Mouse (Mus musculus) MEL (cell line): ENCODE data around the gene Cd200r3. TPM values are rescaled to one million over a fixed set of nuclear protein-coding genes. Genes with fewer than 3 reads are reported as not detected.

Experiments
- DNase-seq: peaks from one replicate; pipeline ENCODE4 v3.0.0; 2011; ENCODE audit warnings: low read depth, low spot score
- H3K27ac ChIP-seq: 2 replicates; pipeline ENCODE4 v1.5.1; 2012; ENCODE audit warnings: low read depth, mild to moderate bottlenecking, control low read depth, low read length, moderate library complexity; ENCODE audit not compliant: control insufficient read depth
- H3K27me3 ChIP-seq, 2 experiments: fragments of 150-350 bp in 1 of 2; sonication (generic) in 1 of 2; 2 replicates each; pipeline ENCODE4 v1.6.1; 2012; ENCODE audit warnings: low read length in 2 of 2, mild to moderate bottlenecking in 2 of 2, improper control_type of control experiment in 1 of 2, moderate library complexity in 1 of 2; ENCODE audit not compliant: insufficient read depth in 2 of 2, control insufficient read depth in 1 of 2
- H3K36me3 ChIP-seq, 2 experiments: 2 replicates each; pipeline ENCODE4 v1.6.1; 2012 to 2014; ENCODE audit warnings: low read length in 2 of 2, improper control_type of control experiment in 1 of 2, inconsistent platforms in 1 of 2, mild to moderate bottlenecking in 1 of 2; ENCODE audit not compliant: insufficient read depth in 2 of 2, control insufficient read depth in 1 of 2
- H3K4me1 ChIP-seq, 2 experiments: fragments of 150-350 bp in 1 of 2; sonication (generic) in 1 of 2; 2 replicates each; pipeline ENCODE4 v1.6.1; 2012; ENCODE audit warnings: low read length in 2 of 2, improper control_type of control experiment in 1 of 2, mild to moderate bottlenecking in 1 of 2; ENCODE audit not compliant: insufficient read depth in 2 of 2, control insufficient read depth in 1 of 2
- H3K4me3 ChIP-seq, 2 experiments: fragments of 150-350 bp in 1 of 2; sonication (generic) in 1 of 2; 2 replicates each; pipeline ENCODE4 v1.5.1; 2012; ENCODE audit warnings: low read depth in 2 of 2, low read length in 2 of 2, mild to moderate bottlenecking in 2 of 2, moderate library complexity in 2 of 2, control low read depth in 1 of 2, improper control_type of control experiment in 1 of 2; ENCODE audit not compliant: control insufficient read depth in 1 of 2, insufficient read depth in 1 of 2
- H3K79me2 ChIP-seq: 2 replicates; pipeline ENCODE4 v1.6.1; 2012; ENCODE audit warnings: mild to moderate bottlenecking, low read length, moderate library complexity; ENCODE audit not compliant: control insufficient read depth, poor library complexity, insufficient read depth
- H3K9ac ChIP-seq: 2 replicates; pipeline ENCODE4 v1.6.1; 2012; ENCODE audit warnings: low read depth, mild to moderate bottlenecking, control low read depth, low read length, moderate library complexity; ENCODE audit not compliant: control insufficient read depth, poor library complexity, severe bottlenecking
- H3K9me3 ChIP-seq: fragments of 150-350 bp; sonication (generic); replicated peaks from 2 replicates; pipeline ENCODE4 v1.6.1; 2012; ENCODE audit warnings: mild to moderate bottlenecking, low read length, improper control_type of control experiment, moderate library complexity; ENCODE audit not compliant: insufficient read depth
- BHLHE40 ChIP-seq: IDR thresholded peaks from 2 replicates; pipeline ENCODE4 v1.6.1; 2012; ENCODE audit warnings: low read depth, mild to moderate bottlenecking, inconsistent platforms, low read length, improper control_type of control experiment, borderline replicate concordance
- CHD1 ChIP-seq: IDR thresholded peaks from 2 replicates; pipeline ENCODE4 v1.6.1; 2012; ENCODE audit warnings: low read depth, mild to moderate bottlenecking, inconsistent platforms, low read length, improper control_type of control experiment
- CTCF ChIP-seq, 3 experiments: IDR thresholded peaks in 2 of 3; conservative IDR thresholded peaks in 1 of 3; 2 replicates each; pipeline ENCODE4 v1.5.1; 2011 to 2012; ENCODE audit warnings: low read length in 3 of 3, low read depth in 2 of 3, mild to moderate bottlenecking in 2 of 3, improper control_type of control experiment in 1 of 3, inconsistent platforms in 1 of 3, mixed read lengths in 1 of 3, moderate library complexity in 1 of 3; ENCODE audit not compliant: control insufficient read depth in 1 of 3, insufficient read depth in 1 of 3, poor library complexity in 1 of 3, severe bottlenecking in 1 of 3
- ELF1 ChIP-seq: IDR thresholded peaks from 2 replicates; pipeline ENCODE4 v1.6.1; 2014; ENCODE audit warnings: low read depth, mild to moderate bottlenecking, inconsistent platforms, low read length, improper control_type of control experiment, moderate library complexity
- ETS1 ChIP-seq: IDR thresholded peaks from 2 replicates; pipeline ENCODE4 v1.6.1; 2012; ENCODE audit warnings: low read depth, mild to moderate bottlenecking, inconsistent platforms, low read length, improper control_type of control experiment, moderate library complexity
- GABPA ChIP-seq: IDR thresholded peaks from 2 replicates; pipeline ENCODE4 v1.6.1; 2012; ENCODE audit warnings: low read depth, mild to moderate bottlenecking, inconsistent platforms, low read length, improper control_type of control experiment, moderate library complexity
- HCFC1 ChIP-seq: IDR thresholded peaks from 2 replicates; pipeline ENCODE4 v1.6.1; 2012; ENCODE audit warnings: low read depth, mild to moderate bottlenecking, inconsistent platforms, low read length, improper control_type of control experiment, moderate library complexity
- JUND ChIP-seq: IDR thresholded peaks from 2 replicates; pipeline ENCODE4 v1.6.1; 2011; ENCODE audit warnings: low read depth, mild to moderate bottlenecking, improper control_type of control experiment, low read length
- KAT2A ChIP-seq: conservative IDR thresholded peaks from 2 replicates; pipeline ENCODE4 v1.6.1; 2012; ENCODE audit warnings: low read depth, low read length, improper control_type of control experiment, inconsistent platforms
- MAX ChIP-seq: IDR thresholded peaks from 2 replicates; pipeline ENCODE4 v1.6.1; 2011; ENCODE audit warnings: low read length, improper control_type of control experiment
- MAZ ChIP-seq: IDR thresholded peaks from 2 replicates; pipeline ENCODE4 v1.6.1; 2012; ENCODE audit warnings: low read depth, mild to moderate bottlenecking, inconsistent platforms, low read length, improper control_type of control experiment
- MEF2A ChIP-seq: IDR thresholded peaks from 2 replicates; pipeline ENCODE4 v1.6.1; 2014; ENCODE audit warnings: low read depth, mild to moderate bottlenecking, inconsistent platforms, low read length, improper control_type of control experiment; ENCODE audit not compliant: poor library complexity, insufficient replicate concordance, severe bottlenecking; ENCODE audit errors: extremely low read depth
- MXI1 ChIP-seq: IDR thresholded peaks from 2 replicates; pipeline ENCODE4 v1.6.1; 2011; ENCODE audit warnings: mild to moderate bottlenecking, low read depth, low read length, improper control_type of control experiment
- MYB ChIP-seq: IDR thresholded peaks from 2 replicates; pipeline ENCODE4 v1.6.1; 2011; ENCODE audit warnings: mild to moderate bottlenecking, low read depth, low read length, improper control_type of control experiment
- MYC ChIP-seq: IDR thresholded peaks from 2 replicates; pipeline ENCODE4 v1.6.1; 2011; ENCODE audit warnings: low read depth, mild to moderate bottlenecking, low read length, improper control_type of control experiment, moderate library complexity
- NRF1 ChIP-seq: IDR thresholded peaks from 2 replicates; pipeline ENCODE4 v1.6.1; 2014; ENCODE audit warnings: low read depth, mild to moderate bottlenecking, inconsistent platforms, low read length, improper control_type of control experiment, moderate library complexity; ENCODE audit not compliant: poor library complexity, insufficient read depth, severe bottlenecking
- POLR2AphosphoS2 ChIP-seq: IDR thresholded peaks from 2 replicates; pipeline ENCODE4 v1.6.1; 2011; ENCODE audit warnings: low read length, improper control_type of control experiment
- RAD21 ChIP-seq: IDR thresholded peaks from 2 replicates; pipeline ENCODE4 v1.6.1; 2011; ENCODE audit warnings: mild to moderate bottlenecking, low read depth, low read length, improper control_type of control experiment
- TAL1 ChIP-seq: IDR thresholded peaks from 2 replicates; pipeline ENCODE4 v1.6.1; 2012; ENCODE audit warnings: mild to moderate bottlenecking, inconsistent platforms, low read length, moderate library complexity, mixed read lengths
- TCF12 ChIP-seq: IDR thresholded peaks from 2 replicates; pipeline ENCODE4 v1.6.1; 2014; ENCODE audit warnings: low read depth, mild to moderate bottlenecking, inconsistent platforms, low read length, improper control_type of control experiment, moderate library complexity
- USF1 ChIP-seq: IDR thresholded peaks from 2 replicates; pipeline ENCODE4 v1.6.1; 2014; ENCODE audit warnings: low read depth, mild to moderate bottlenecking, inconsistent platforms, low read length, improper control_type of control experiment, moderate library complexity
- ZKSCAN1 ChIP-seq: IDR thresholded peaks from 2 replicates; pipeline ENCODE4 v1.6.1; 2012; ENCODE audit warnings: low read depth, mild to moderate bottlenecking, inconsistent platforms, low read length, improper control_type of control experiment, moderate library complexity
- polyA plus RNA-seq, 2 experiments: library from polyadenylated mRNA; stranded (reverse) in 1 of 2; unstranded in 1 of 2; fragments of >175 nt in 1 of 2; fragments of >200 nt in 1 of 2; gene quantifications; 2 replicates each; pipeline versions ENCODE4 v1.2.1 to v1.2.4; 2012; ENCODE audit warnings: low replicate concordance in 2 of 2, low read depth in 1 of 2; ENCODE audit not compliant: insufficient read length in 2 of 2, insufficient read depth in 1 of 2, missing spikeins in 1 of 2
- total RNA-seq: library from RNA; depleted of rRNA; stranded (reverse); fragments of 300-350 nt; gene quantifications from 2 replicates; pipeline ENCODE4 v1.2.3, GENCODE M21; 2012

The Cd200r3 gene
- total and polyA plus RNA-seq, 3 experiments = 0.46 TPM; not detected in 1

DNA sequence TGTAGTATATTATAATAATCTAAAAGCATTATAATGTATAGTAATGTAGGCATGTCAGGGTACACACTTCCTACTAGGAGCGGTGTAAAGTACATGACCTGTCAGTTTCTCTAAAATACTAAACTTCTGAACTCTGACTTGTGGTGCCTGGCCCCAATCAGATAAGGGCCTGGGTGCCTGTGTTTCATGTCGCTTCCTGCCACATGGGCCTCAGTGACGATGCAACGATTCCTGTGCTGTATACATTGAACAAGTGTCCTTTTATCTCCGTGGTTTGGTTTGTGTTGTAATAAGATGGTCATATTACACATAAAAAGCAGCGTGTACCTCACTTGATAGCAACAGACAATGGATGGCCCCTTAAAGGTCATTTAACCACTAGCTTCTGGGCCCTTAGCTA lies 81.8 kb downstream of the Cd200r3 start (continued):
- TF ChIP-seq MEF2A (no peak), RAD21 (no peak), NRF1 (no peak), CHD1 (no peak), JUND (no peak), KAT2A (no peak), USF1 (peak; percentile 59; the same call in 1 of the 2 replicates), CTCF (IDR thresholded peaks at IDR 0.05 in 2 of 3, conservative IDR thresholded peaks at IDR 0.05 in 1 of 3; ENCODE audit: control insufficient read depth in 1 of 3, insufficient read depth in 1 of 3, low read depth in 2 of 3, low read length in 3 of 3, poor library complexity in 1 of 3, severe bottlenecking in 1 of 3) (no peak), MAZ (no peak), ELF1 (peak; percentile 65; the same call in 1 of the 2 replicates), HCFC1 (peak; percentile 55; the same call in 1 of the 2 replicates), ZKSCAN1 (no peak), MAX (peak; percentile 93), POLR2AphosphoS2 (no peak)
- TF ChIP-seq, all 39 proteins: peak for 14

DNA sequence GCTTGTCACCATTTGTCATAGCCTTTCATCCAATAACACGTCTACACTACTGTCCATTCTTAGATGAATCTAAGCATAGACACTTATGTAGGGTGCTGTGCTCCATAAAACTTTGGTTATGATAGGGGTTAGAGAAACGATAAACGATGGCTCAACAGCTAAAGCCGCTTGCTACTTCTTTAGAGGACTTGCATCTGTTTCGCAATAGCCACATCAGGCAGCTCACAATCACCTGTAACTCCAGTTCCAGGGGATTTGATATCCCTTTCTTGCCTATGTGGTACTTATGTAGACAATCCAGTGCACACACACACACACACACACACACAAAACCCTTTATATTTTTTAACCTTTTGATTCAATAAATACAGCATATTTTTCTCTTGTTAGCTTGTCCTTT lies 85.6 kb downstream of the Cd200r3 start:
- H3K9me3 ChIP-seq = no peaks in the 10 kb centered on the region
- H3K79me2 ChIP-seq = no peaks in the 10 kb centered on the region
- peaks cover 12 to 13% of the 10 kb centered on the region in 2 experiments for H3K4me1 ChIP-seq
- no peak overlapping the region for H3K9ac ChIP-seq
- H3K27ac ChIP-seq = no peak overlapping the region
- peaks cover 0 to 24% of the 10 kb centered on the region in 2 experiments; a peak in 2 of 4 replicates for H3K36me3 ChIP-seq
- no peaks in the 10 kb centered on the region for H3K27me3 ChIP-seq
- no peak for TF ChIP-seq KAT2A
- no peak for TF ChIP-seq MEF2A
- no peak for TF ChIP-seq TCF12
- no peak for TF ChIP-seq BHLHE40
- no peak for TF ChIP-seq MYC
- no peak for TF ChIP-seq MYB
- no peak for TF ChIP-seq GABPA
- TF ChIP-seq ETS1 = no peak
- no peak for TF ChIP-seq ZKSCAN1
- no peak for TF ChIP-seq RAD21
- no peak for TF ChIP-seq TAL1
- no peak for TF ChIP-seq MXI1
- H3K4me3 ChIP-seq = no peak overlapping the region
- DNase-seq = no peak
